Comparison of ENCODE assay signal across 16 mouse cellular contexts in genomic region chr16:91026290-91026689, GRCm38 (mm10).
"Had no signal": no experiment of that assay in that cellular context is flagged by ENCODE, and none has a peak within 500 bp of the region (broad histone marks: within the 10 kb centered on the region; RNA-seq: fewer than 3 reads in every experiment).

No protein-coding gene starts in this region.

- H3K9ac ChIP-seq: neural tube, embryonic 13.5 days; neural tube, embryonic 15.5 days; stomach, embryonic 15.5 days had no signal

- H3K27ac ChIP-seq: neural tube, embryonic 13.5 days; neural tube, embryonic 15.5 days; stomach, embryonic 15.5 days; stomach, postnatal 0 days had no signal

- DNase-seq: retina, postnatal 1 day; right cerebral cortex, adult 18-20 months; right cerebral cortex, postnatal 14 days; right cerebral cortex, postnatal 25 days; right cerebral cortex, postnatal 4 days; spleen, adult 18-20 months; thymus, adult 18-20 months; thymus, adult 2 months; thymus, postnatal 14 days; thymus, postnatal 25 days; thymus, postnatal 36 days; thymus, postnatal 4 days had no signal

- H3K4me1 ChIP-seq: neural tube, embryonic 13.5 days; neural tube, embryonic 15.5 days; stomach, embryonic 15.5 days had no signal

- H3K27me3 ChIP-seq: neural tube, embryonic 13.5 days; neural tube, embryonic 15.5 days; stomach, embryonic 15.5 days had no signal

- H3K4me3 ChIP-seq: neural tube, embryonic 13.5 days; neural tube, embryonic 15.5 days; stomach, embryonic 15.5 days had no signal
